Mouse (Mus musculus): ENCODE data around the gene Btbd11.

Btbd11 gene

DNA sequence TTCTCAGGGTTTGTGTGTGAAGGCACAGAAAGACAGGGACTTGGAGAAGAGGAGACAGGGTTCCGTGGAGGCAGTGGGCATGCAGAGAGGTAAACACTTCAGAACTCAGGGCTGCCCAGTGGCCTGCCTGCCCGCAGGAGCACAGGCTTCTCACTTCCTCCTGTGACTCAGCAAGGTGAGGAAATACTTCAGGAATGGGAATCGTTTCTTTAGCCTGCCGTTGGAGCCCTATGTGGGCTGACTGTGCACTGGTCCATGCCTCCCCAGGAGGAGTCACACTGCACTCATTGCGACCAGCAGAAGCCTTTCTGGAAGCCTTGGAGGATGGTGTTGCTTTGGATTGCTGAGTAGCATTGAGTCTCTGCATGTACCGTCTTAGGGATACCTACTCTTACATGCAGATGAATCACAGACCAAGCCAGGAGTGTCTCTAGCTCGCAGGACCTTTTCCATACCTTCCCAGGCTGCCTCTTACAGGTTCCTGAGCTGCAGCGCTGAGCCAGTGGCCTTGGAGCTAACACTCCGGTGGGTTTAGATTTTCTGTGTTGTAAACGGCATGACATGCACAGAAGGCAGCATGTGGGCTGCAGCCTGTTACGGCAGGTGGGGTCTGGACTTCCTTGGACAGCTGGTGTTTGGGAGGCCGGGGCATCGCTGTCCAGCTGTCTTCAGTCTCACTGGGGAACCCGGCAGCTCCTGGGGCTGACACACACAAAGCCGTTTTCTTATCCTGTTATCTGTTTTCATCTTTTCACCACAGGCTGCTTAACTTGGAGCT, 34.4 kb downstream of the Btbd11 start:
- DNase-seq (ENCODE audit: low spot score in 2 of 2) = no peak

DNA sequence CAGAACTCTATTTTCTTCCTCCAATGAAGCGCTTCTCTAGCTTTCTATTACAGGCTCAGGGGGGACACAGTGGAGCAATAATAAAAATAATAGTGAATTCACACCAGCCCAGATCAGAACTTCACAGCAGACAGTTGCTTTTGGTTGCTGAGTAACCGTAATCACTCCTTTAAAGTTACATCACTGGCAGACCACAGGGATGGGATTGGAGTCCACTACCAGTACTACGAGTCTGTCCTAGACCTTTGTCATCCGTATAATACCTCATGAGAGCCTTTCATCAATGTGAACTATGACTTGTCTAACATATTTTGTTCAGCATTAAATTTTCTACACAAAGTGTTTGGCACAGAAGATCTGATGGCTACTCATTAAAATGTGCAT, 35.0 kb downstream of the Btbd11 start:
- DNase-seq (ENCODE audit: low spot score in 2 of 2) = no peak

DNA sequence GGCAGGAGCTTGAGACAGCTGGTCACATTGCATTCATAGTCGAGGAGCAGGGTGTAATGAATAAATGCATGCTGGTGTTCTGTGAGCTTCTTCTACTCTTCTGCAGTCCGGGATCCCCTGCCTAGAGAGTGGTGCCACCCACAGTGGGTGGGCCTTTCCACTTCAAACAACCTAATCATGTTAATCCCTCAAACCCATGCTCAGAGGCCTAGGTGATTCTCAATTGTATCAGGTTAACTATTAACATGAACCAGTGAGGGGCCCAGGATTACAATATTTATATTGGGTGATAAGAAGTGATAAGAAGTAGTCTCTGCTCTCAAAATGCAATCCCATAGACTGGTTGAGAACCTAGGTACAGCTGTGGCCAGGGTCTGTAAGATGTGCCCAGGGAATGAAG, 39.1 kb downstream of the Btbd11 start:
- DNase-seq (ENCODE audit: low spot score in 2 of 2) = no peak

DNA sequence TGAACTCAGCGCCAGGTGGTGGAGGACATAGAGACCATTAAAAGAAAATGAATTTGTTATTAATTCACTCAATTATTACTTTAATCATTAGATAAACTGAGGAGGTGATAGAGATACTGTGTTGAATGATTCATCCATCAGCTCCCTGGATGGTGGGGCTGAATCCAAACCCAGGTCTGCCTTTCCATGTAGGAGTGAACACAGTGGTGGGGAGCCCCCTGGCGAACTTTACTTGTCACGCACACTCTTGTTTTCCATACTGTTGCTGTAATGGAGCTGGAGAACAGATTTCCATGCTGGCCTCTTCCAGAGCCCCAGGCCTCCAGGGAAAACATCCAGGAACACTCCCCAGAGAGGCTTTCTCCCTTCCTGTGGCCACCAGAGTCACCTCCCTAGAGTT, 50.6 kb downstream of the Btbd11 start:
- DNase-seq (ENCODE audit: low spot score in 2 of 2) = no peak

DNA sequence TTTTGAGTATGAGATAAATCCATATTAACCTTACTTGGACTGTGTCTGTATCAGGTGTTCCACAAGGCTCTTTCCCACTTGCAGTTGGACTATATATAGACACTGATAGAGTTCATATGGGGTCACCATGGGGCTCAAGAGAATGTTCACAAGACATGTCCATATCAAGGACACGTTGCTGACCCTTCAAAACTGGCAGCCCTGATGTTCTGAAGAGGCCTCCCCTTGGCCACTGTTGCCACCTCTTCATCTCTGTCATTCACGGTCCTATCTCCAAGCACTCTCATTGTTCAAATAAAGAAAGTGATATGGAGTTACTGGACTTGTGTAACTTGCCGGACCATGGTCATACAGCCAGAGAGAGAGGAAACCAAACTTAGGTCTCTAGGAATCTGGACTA, 56.8 kb downstream of the Btbd11 start:
- DNase-seq (ENCODE audit: low spot score in 2 of 2) = no peak

DNA sequence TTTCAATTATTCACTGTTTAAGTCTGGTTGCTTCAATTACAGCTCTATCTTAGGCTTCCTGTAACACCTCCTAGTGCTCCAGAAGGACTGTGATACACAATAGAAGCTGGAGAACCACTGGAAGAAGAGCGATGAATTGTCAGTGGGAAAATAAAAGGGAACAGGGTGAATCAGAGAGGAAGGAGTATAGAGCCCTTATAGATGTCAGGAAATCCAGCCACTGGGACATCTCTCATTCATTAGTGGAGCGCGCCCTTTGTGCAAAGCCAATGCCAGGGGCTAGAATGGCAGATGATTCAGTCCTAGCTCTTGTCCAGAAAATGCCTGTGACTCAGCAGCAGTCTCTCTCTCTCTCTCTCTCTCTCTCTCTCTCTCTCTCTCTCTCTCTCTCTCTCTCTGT, 59.3 kb downstream of the Btbd11 start:
- no peak for DNase-seq (ENCODE audit: low spot score in 2 of 2)

DNA sequence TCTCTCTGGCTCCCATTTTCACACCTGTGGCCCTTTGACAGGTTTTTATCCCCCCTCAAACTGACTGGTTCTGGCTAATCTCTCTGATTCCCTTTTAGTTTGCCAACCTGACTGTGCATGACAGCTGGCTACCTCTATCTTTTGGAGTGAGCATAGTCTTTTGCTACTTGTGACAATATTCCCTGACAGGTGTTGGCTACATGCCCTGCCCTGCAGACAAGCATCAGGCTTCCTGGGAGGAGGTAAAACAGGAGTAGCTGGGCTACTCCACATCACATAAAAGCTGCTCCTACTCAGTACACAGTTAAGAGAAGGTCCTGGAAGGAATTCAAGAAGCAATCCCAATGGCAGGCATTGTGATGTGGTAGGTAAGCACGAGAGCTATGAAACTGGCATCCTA, 60.1 kb downstream of the Btbd11 start:
- no peak for DNase-seq (ENCODE audit: low spot score in 2 of 2)

DNA sequence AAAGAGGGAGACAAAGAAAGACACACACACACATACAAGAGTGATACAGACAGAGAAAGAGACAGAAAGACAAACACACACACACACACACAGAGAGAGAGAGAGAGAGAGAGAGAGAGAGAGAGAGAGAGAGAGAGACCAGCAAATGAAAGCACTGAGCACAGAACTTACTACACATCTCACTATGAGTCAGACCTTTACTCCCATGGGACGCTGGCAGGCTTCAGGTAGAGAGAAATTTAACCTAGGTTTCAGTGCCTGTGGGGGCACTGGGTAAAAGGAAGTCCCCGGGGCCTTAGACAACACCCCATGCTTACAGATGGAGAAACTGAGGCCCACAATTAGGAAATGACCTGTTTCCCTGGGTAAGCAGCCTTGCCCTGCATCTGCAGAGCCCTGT, 61.3 kb downstream of the Btbd11 start:
- DNase-seq (ENCODE audit: low spot score in 2 of 2) = no peak

DNA sequence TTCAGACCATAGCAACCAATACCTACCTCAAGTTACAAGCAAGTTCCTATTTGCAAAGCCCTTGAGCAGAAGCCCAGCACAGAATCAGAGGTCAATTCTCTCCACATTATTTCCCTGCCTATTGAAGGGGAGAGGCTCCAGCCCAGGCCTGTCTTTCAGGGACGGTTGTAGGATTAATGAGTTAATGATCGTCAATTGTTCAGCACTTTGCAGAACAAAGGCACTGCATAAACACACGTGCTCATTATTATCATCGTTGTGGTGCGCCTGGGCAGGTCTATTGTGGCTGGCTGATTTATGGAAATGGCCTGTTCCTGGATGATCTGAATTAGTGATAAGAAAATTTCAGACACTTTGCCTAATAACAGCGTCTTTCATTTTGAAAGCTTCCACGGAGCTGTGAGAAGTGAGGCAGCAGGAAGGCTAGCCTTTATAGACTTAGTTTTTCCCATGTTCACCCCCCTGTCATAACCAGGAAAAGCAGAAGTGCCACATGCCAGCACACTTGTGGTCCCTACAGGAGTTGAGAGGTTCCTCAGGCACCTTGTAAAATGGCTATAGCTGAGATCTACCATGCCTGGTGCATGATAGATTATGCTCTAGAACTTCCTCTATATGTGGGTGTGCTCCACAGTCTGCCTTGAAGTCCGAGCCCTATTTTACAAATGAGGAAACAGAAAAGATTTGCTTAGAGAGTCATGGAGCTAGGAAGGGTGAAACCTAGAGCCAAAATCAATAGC, 65.2 kb downstream of the Btbd11 start:
- no peak for DNase-seq (ENCODE audit: low spot score in 2 of 2)

DNA sequence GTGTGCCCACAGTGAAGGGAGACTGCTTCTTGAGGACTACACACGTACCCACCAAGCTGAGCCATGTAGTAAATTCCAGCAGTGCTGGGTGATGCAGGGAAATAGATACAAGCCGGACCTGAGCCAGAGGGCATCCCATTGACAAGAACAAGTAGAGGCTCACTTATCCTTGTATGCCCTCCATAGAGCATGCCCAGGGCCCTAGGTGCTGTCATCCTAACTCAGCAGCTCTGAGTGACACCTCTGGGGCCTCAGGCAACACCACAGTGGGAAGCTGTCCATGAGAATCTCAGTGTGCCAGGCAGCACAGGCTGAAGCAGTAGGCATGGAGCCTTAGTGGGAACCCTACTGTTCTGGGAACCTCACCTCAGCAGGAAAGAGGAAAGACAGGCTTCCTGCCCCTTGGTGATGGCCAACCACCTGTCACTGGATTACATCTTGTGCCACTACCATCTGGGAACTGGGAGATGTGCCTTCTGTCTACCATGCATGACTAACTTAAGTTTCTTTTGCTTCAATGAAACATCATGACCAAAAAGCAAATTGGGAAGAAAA, 66.7 kb downstream of the Btbd11 start:
- no peak for DNase-seq (ENCODE audit: low spot score in 2 of 2)

DNA sequence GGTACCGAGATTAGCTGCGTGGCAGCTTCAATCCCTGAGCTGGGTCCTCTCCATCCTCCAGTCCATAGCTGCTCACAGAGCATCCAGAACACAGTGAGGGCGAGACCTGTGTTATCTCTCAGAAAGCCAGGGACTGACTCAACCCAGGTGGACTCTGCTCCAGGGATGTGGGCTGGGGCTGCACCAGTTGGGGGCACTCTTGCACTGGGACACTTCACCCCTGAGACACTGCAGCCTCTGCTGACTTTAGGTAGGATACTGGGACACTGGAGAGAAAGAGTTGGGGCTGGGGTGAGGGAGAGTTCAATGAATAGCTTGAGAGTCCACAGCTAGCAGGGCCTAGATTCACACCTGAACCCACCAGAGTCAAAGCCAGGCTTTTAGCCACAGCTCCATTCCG, 69.4 kb downstream of the Btbd11 start:
- DNase-seq (ENCODE audit: low spot score in 2 of 2) = no peak

DNA sequence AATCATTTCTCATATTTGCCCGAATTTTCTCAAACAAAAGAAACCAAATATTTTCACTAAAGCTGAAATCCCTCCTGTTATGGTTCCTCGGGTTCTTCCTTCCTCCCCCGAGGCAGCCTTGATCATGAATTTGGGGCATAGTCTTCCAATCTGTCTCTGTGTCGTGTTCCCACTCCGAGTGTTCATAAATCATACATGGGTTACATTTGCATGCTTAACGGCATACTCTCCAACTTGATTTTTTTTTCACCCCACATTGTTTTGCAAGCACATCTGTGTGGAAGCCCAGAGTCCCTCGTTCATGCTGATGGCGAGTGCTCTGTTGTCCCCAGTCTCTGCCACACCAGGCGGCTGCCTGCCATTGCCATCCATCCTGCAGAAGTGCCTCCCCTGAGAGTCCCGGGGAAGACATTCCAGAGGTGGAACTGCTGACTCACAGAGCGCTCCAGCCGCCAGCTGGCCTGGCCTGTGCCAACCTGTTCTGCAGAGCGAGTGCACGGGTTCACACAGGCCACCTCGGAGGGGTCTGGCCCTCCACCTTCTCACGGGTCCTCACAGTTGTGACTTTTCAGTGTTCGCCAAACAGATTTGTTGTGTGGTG, 72.2 kb downstream of the Btbd11 start:
- no peak for DNase-seq (ENCODE audit: low spot score in 2 of 2)

DNA sequence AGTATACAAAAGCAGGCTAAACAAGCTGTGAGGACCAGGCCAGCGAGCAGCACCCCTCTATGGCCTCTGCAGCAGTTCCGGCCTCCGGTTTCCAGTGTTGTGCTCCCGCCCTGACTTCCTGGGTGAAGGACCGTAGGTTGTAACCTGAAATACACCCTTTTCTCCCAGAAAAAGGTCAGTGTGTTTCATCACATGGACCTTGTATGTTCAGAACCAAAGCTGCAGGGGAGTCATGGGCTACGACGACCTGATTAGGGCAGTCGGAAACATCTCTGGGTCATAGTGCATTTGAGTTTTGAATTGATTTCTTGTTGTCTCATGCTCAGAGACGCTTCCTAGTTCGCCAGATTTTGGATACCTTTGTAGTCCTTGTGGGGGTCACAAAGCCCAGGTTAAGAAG, 74.1 kb downstream of the Btbd11 start:
- DNase-seq (ENCODE audit: low spot score in 2 of 2) = no peak

DNA sequence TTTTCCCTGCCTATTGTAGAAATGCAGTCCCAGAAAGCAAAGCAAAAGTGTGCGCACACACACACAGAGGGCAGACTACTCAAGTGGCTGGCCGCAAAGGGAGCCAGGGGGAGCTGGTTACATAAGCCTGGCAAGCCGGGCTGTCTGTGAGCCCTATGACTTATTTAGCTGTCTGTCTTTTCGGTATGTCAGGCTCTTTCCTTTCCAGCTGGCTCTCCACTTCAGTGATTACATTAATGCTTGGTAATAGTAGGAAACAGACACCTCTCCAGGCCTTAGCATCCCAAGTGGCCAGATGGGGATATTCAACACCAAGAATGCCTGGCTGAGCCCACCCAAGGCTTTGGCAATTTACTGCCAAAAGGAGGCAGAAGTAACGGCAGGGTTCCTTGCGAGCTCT, 77.5 kb downstream of the Btbd11 start:
- DNase-seq (ENCODE audit: low spot score in 2 of 2) = no peak

DNA sequence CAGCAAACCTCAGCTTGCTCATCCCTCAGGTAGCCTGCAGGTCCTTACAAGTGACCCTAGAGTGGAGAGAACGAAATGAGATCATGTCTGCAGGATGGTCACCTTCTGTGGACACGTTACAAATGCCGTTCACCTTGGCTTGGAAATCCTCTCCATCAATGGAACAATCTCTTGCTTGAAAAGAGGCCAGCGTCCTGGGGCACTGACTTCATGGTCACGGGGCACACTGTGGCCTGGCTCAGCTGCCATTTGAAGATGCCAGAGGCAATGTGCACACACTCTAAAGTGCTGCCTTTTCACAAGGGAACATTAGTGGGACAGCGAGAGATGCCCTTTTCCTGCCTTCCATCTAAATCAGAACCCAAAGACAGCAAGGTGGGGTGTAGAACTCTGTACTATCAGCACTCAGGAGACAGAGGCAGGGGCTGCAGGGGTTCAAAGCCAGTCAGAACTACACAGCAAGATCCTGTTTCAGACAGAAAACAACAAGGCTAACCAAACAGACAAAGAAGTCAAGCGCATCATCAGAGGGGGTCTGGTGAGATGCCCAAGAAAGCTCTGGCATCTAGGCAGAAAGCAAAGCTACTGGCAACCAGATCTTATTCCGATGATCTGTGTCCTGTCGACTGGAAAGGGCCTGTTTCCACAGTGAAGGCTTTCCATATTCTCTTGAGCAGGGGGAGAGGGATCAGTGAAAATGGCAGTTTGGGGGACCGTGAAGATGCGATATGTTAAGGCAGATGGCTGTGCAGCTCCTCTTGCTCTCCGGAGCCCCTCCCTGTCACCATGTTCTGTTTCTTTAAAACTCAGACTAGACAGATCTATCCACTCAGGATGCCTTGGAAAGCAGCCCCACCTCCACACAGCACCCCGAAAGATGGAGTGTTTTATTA, 79.1 kb downstream of the Btbd11 start:
- no peak for DNase-seq (ENCODE audit: low spot score in 2 of 2)

DNA sequence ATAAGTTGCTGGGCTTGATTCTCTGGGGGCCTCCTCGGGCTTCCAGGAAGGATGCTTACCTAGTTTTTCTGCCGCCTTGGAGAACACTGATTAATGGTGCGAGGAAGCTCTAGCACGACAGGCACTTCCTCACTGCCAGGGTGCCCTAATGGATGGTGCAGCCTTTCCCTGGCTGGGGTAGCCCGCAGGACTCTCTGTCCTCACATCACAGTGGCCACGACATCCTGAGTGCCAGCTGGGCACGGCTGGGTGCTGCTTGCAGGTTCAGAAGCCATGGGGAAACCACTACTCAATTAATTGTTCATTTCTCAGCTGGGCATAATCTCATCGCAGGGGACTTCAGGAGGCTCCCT, 79.8 kb downstream of the Btbd11 start:
- DNase-seq (ENCODE audit: low spot score in 2 of 2) = no peak

DNA sequence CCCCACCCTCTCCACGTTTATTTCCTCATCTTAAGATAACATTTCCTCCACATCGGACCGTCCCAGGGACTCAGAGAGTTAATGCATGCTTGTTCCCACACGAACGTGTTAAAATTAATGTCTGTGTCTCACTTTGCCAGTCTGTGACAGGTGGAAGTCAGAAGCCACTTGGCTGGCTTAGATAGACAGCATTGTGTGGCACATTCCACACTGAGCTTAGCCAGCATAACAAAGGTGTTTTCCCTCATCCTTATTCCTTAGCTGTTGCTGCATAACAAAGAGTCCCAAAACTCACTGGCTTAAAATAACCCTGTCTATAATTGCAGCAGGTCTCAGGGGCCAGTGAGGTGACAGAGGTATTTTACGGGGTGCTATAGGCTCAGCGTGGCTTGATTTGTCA, 80.8 kb downstream of the Btbd11 start:
- no peak for DNase-seq (ENCODE audit: low spot score in 2 of 2)

DNA sequence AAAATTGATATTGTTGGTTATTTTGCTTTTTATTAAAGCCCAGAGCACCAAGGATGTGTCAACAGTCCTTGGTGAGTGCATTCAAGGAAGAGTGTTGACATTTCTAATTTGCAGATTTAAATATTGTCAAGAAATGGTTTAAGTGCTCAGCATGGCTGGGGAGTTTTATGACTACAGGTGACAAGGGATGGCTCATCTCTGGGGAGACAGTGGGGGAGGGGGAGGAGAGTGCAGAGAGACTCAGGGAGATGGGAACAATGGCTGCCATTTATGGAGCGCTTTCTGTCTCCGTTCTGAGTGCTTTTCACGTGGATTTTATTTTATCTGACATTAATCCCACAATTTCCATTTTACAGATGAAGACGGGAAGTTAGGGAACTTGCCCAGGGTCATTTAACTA, 81.9 kb downstream of the Btbd11 start:
- DNase-seq (ENCODE audit: low spot score in 2 of 2) = no peak

DNA sequence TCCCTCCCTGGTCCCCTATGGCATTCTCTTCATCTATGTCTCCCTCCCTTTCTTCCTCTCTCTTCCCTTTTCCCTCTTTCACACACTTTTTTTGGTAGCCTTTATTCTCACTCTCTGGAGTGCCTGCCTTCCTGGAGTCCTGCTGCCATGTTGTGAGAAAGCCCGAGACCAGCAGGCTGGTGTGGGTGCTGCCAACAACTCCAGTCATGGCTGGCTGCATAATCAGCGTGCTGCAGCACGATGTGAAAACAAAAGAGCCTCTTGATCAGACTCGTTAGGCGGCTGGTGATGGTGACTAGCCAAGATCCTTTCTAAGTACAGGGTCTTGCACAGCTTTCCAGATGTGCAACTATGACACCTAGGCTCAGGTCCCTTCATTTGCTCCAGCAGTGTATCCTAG, 82.7 kb downstream of the Btbd11 start:
- no peak for DNase-seq (ENCODE audit: low spot score in 2 of 2)

DNA sequence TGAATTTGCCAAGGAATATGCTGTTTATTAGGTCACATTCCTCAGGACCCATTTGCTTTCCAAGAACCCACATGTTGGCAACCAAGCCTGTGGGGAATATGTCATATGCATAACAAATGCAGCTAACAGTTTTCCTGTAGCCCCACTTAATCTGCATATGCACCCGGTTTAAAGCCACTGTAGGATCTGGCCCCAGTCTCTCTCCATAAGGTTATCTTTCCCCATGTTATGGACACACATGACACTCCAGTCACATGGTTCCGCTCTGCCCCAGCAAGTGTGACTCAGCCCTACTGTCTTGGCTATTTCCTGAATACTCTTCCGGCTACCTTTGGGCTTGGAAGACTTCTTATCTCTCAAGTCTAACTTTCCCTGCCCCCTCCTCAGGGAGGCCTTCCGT, 86.7 kb downstream of the Btbd11 start:
- DNase-seq (ENCODE audit: low spot score in 2 of 2) = no peak

DNA sequence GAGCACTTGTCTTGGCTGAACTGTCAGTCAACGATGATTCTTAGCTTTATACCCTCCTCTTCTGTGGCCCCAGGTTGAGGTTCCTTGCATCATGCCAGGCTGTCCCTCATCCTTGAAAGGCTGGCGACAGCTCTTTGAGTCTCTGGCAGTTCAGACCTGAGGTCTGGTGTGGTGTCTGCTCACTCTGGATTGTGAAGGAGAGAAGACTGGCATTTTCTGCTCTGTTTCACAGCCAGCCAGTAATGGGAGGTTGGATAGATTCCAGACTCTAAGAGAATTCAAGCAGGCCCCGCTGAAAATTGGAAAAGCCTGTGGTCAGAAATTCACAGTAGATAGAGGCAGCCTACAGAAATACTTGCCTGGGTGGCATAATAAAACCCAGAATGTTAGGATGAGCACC, 87.3 kb downstream of the Btbd11 start:
- no peak for DNase-seq (ENCODE audit: low spot score in 2 of 2)

All from natural killer cell, adult 2 months (primary cell).